Mouse (Mus musculus): ENCODE measurements around the gene Spcs2.
A peak's percentile ranks its signal among the peaks of the same experiment; 100 is the strongest.

DNA sequence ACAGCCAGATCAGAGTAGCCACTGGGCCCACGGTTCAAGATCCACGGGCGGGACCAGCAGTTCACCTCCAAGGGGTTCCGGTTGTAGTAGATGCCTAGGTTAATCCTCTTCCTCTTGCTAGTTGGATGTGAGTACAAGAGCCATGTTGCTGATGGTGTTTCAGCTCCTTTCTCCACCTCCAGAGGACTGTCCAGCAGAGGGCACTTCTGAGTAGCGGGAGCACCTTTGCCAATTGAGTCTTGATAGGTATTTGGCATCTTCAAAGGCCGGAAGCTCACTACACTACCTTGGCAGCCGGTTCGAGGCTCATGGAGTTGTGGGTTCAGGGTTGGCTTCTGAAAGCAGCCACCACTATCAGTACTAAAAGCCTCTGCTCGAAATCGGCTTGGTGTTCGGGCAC, 49.9 kb downstream of the Spcs2 start:
- TF ChIP-seq CTCF (IDR thresholded peaks at IDR 0.05; ENCODE audit: low read depth, low read length) (peak; percentile 34; the same call in 1 of the 2 replicates), POLR2A (IDR thresholded peaks at IDR 0.05; ENCODE audit: borderline replicate concordance, low read depth, low read length) (no peak)

Data from bone marrow macrophage, adult 2 months (primary cell).